Mouse (Mus musculus): Measurements from ENCODE around the gene Rplp0. TPM values are rescaled to one million over a fixed set of nuclear protein-coding genes. Genes with fewer than 3 reads are reported as not detected.

The Rplp0 gene
- polyA plus RNA-seq, 1 experiment from 2014 or later = 869 TPM

Small RNA genes lying within 50 kb of the gene (microRNA-seq; reads per million reads assigned to microRNA genes)
- gene Mir7029 = 1.2 reads per million

Other genes with a start within 250 kb of the Rplp0 start
- gene Srsf9, start 232.3 kb upstream of the Rplp0 start, polyA plus RNA-seq (2015; fragmentation: Nextera tagmentation; extraction: Ambion mirVana) = 170 and 220 TPM in 2 replicates
- gene Gatc, start 218.3 kb upstream of the Rplp0 start, polyA plus RNA-seq (2015; fragmentation: Nextera tagmentation; extraction: Ambion mirVana) = 36.7 and 41.1 TPM in 2 replicates
- gene Triap1, start 218.2 kb upstream of the Rplp0 start, polyA plus RNA-seq (2015; fragmentation: Nextera tagmentation; extraction: Ambion mirVana) = 49.7 and 54.8 TPM in 2 replicates
- 1,130 and 1,174 TPM in 2 replicates for gene Cox6a1, start 210.5 kb upstream of the Rplp0 start, polyA plus RNA-seq (2015; fragmentation: Nextera tagmentation; extraction: Ambion mirVana)
- gene Msi1, start 129.9 kb upstream of the Rplp0 start, polyA plus RNA-seq (2015; fragmentation: Nextera tagmentation; extraction: Ambion mirVana) = 66.5 and 66.7 TPM in 2 replicates
- gene Pla2g1b, start 93.2 kb upstream of the Rplp0 start, polyA plus RNA-seq (2015; fragmentation: Nextera tagmentation; extraction: Ambion mirVana) = 0.95 TPM in 1 of 2 replicates, not detected in the other
- 26.8 and 33.0 TPM in 2 replicates for gene Sirt4, start 74.7 kb upstream of the Rplp0 start, polyA plus RNA-seq (2015; fragmentation: Nextera tagmentation; extraction: Ambion mirVana)
- gene Pxn, start 52.8 kb upstream of the Rplp0 start, polyA plus RNA-seq (2015; fragmentation: Nextera tagmentation; extraction: Ambion mirVana) = 26.5 and 26.6 TPM in 2 replicates
- gene Gcn1l1, start 5.8 kb downstream of the Rplp0 start, polyA plus RNA-seq (2015; fragmentation: Nextera tagmentation; extraction: Ambion mirVana) = 36.5 and 39.3 TPM in 2 replicates
- 17.1 and 18.5 TPM in 2 replicates for gene Rab35, start 72.4 kb downstream of the Rplp0 start, polyA plus RNA-seq (2015; fragmentation: Nextera tagmentation; extraction: Ambion mirVana)
- gene Bicdl1, start 172.2 kb downstream of the Rplp0 start, polyA plus RNA-seq (2015; fragmentation: Nextera tagmentation; extraction: Ambion mirVana) = 23.0 and 24.2 TPM in 2 replicates